Mouse (Mus musculus) Patski (cell line): ENCODE data around the gene Armc2. TPM values are rescaled to one million over a fixed set of nuclear protein-coding genes. Genes with fewer than 3 reads are reported as not detected.
"Not testable (repeated sequence)": the region's sequence is repeated elsewhere in the genome, so short reads cannot be mapped to it uniquely, and the experiment has no call there.

Source experiments
- ATAC-seq: fragments of 100-300 bp; one replicate; pipeline ENCODE4 v1.8.0; 2021
- CTCF ChIA-PET: fragments of 350-600 bp; sonication (Branson Sonifier 250); formaldehyde crosslinking; loops from one replicate; lab custom pipeline; 2022; ENCODE audit warnings: inconsistent platforms; lab: Charles Lee
- POLR2A ChIA-PET: fragments of 350-600 bp; sonication (Branson Sonifier 250); formaldehyde crosslinking; loops from one replicate; lab custom pipeline; 2022; ENCODE audit warnings: antibody characterized with exemption, inconsistent platforms; lab: Charles Lee
- DNase-seq: peaks from one replicate; pipeline ENCODE4 v3.0.0-alpha.2; 2011; ENCODE audit warnings: low read depth, low spot score
- H3K27me3 ChIP-seq: fragments of 371-371 bp; one replicate; pipeline ENCODE4 v1.5.1; 2021
- CTCF ChIP-seq: fragments of 100-300 bp; IDR thresholded peaks from one replicate; pipeline ENCODE4 v1.5.1; 2021
- in situ Hi-C: fragments of 300-500 bp; cut with MboI; formaldehyde crosslinking; loops from 3 replicates; pipeline ENCODE4 v1.11.1; 2018; ENCODE audit warnings: low pct_unique_long_range_greater_than_20kb, mixed read lengths
- polyA plus RNA-seq: library from polyadenylated mRNA; unstranded; gene quantifications from one replicate; pipeline ENCODE4 v1.2.3, GENCODE M21; 2021

Armc2 gene
- polyA plus RNA-seq, 1 experiment from 2014 or later, result 1.6 TPM

- no peak for DNase-seq
- no peak for ATAC-seq
- in situ Hi-C loops, result loop anchor here (10.0 kb wide), 1 partner anchor 284 kb away; no protein-coding TSS in a partner anchor
- no peak for TF ChIP-seq CTCF
- no peaks in the 10 kb centered on the region for H3K27me3 ChIP-seq
- CTCF ChIA-PET, result interaction anchor here (1.0 to 1.1 kb wide), 2 partner anchors 313 to 317 kb away, joined by 3 read pairs; no protein-coding TSS in a partner anchor
- POLR2A ChIA-PET, result interaction anchor here (0.6 kb wide), 2 partner anchors 51 to 194 kb away, joined by 3 read pairs; no protein-coding TSS in a partner anchor
Observed at GRCm38 (mm10) chr10:41978403-41979234, 39.6 kb downstream of the Armc2 start.

DNA sequence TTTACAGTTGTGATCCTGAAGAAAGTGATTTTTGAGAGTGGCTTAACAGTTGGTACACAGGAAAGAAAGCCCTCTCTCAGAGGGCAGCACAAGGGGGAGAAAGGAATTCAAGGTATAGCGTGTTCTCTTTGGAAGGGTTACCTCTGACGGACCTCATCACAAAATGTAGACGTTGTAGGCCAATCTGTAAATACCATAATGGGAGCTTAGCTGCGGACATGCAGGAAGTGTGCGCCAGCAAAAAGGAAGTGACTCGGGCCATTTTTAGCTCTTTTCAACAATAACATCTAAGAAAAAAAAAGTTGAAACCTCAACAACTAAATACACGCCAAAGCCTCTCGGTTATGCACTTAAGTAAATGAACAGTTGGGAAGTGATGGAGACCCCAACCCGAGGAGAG lies 45.6 kb downstream of the Armc2 start:
- CTCF ChIA-PET, result no interaction called here
- in situ Hi-C loops, result loop anchor here (10.0 kb wide), 1 partner anchor 278 kb away; no protein-coding TSS in a partner anchor
- no peak for TF ChIP-seq CTCF
- ATAC-seq (no peak), DNase-seq (no peak)
- H3K27me3 ChIP-seq, result no peaks in the 10 kb centered on the region
- POLR2A ChIA-PET, result interaction anchor here (0.6 kb wide), 1 partner anchor 81 kb away, joined by 3 read pairs; no protein-coding TSS in a partner anchor

- POLR2A ChIA-PET, result no interaction called here
- no peak for ATAC-seq
- CTCF ChIA-PET, result no interaction called here
Observed at GRCm38 (mm10) chr10:41967915-41968635, 50.2 kb downstream of the Armc2 start.

GRCm38 (mm10) chr10:41962725-41963124 lies 55.5 kb downstream of the Armc2 start:
- DNase-seq, result no peak
- no peaks in the 10 kb centered on the region for H3K27me3 ChIP-seq
- POLR2A ChIA-PET, result no interaction called here
- TF ChIP-seq CTCF, result no peak
- in situ Hi-C loops, result no loop called here
- no peak for ATAC-seq
- CTCF ChIA-PET, result interaction anchor here (2.0 kb wide), 1 partner anchor 132 kb away, joined by 6 read pairs; no protein-coding TSS in a partner anchor

More at GRCm38 (mm10) chr10:41967915-41968635, 50.2 kb downstream of the Armc2 start:
- no peak for TF ChIP-seq CTCF
- in situ Hi-C loops, result no loop called here
- no peaks in the 10 kb centered on the region for H3K27me3 ChIP-seq
- DNase-seq, result no peak

DNA sequence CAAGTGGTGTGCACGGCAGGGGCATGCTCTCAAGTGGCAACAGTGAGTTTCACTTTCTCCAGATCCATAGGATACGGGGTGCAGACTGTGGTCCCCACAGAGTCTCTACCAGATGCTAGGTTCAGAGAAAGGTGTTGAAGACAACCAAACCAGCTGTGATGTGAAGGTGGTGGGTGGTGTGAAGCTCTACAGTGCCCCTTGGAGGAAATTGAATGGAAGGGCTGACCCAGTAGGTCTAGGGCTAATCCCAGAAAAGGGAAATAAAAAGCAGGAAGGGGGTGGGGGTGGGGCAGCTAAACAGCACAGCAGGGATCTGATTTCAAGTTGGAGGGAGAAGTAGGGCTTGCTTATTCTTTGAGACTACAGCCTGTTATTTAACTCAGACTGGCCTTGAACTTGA lies 58.4 kb downstream of the Armc2 start:
- TF ChIP-seq CTCF, result no peak
- ATAC-seq, result no peak
- POLR2A ChIA-PET, result no interaction called here
- CTCF ChIA-PET, result interaction anchor here (0.8 to 1.9 kb wide), 5 partner anchors 12 to 270 kb away, joined by 3 to 4 read pairs (median 3); no protein-coding TSS in a partner anchor
- in situ Hi-C loops, result loop anchor here (5.0 kb wide), 1 partner anchor 128 kb away; no protein-coding TSS in a partner anchor
- no peaks in the 10 kb centered on the region for H3K27me3 ChIP-seq
- DNase-seq, result no peak

GRCm38 (mm10) chr10:41958677-41959274 lies 59.5 kb downstream of the Armc2 start:
- ATAC-seq (no peak), DNase-seq (no peak)
- TF ChIP-seq CTCF, result no peak
- in situ Hi-C loops, result loop anchor here (5.0 kb wide), 1 partner anchor 126 kb away; no protein-coding TSS in a partner anchor
- ChIA-PET POLR2A (no interaction called here), CTCF (interaction anchor here (0.8 to 1.9 kb wide), 6 partner anchors 10 to 269 kb away, joined by 3 to 4 read pairs (median 4); no protein-coding TSS in a partner anchor)
- no peaks in the 10 kb centered on the region for H3K27me3 ChIP-seq

DNA sequence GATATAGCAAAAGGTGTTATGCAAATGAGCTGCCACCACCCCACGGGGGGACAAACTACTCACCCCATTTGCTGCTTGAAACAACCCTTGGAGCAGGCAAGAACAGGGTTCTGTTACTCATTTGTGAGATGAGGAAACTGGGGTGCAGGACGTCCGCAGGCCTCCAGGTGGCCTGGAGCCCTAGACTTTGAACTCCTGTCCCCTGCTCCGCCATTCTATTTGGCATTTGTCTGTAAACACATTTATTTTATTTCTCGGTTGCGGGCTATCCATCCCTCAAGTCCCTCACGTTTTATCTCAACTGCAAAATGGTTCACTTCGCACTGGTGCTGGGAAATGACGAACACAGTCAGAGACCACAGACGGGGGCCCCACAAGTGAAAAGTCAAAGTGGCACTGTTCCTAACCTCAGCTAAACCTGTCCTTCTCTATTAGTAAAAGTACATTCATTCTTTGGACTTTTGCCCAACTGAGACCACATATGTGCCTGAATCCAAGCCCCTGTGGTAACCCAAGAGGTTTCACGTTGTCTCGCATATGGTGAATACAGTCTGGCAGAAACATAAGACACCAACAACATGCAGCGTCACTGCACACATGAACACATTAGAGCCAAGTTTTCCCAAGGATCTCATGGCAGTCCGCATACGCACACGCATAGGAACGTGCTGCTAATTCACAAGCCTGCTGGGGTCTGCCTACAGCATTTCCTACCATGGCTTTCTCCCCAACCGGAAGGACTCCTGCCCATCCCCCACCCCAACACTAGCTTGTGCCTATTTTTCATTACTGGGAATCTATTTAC lies 60.6 kb downstream of the Armc2 start:
- ChIA-PET POLR2A (no interaction called here), CTCF (interaction anchor here (1.3 kb wide), 1 partner anchor 9 kb away, joined by 4 read pairs; no protein-coding TSS in a partner anchor)
- ATAC-seq (no peak), DNase-seq (no peak)
- in situ Hi-C loops, result loop anchor here (5.0 kb wide), 1 partner anchor 125 kb away; no protein-coding TSS in a partner anchor
- H3K27me3 ChIP-seq, result no peaks in the 10 kb centered on the region
- TF ChIP-seq CTCF, result no peak

DNA sequence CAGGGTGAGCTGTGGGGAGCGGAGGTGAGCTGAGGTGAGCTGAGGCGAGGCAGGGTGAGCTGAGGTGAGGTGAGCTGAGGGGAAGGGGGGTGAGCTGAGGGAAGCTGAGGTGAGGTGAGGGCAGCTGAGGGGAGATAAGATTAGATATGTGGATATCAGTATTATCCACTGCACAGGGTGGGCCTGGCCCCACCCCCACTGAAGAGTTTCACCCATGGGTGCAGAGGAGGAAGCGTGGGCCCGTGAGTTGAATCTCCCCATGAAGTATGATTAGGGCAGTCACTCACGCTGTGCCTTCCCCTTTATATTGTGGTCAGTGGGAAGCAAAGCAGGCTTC lies 64.7 kb downstream of the Armc2 start:
- ChIA-PET POLR2A (no interaction called here), CTCF (no interaction called here)
- DNase-seq, result no peak
- ATAC-seq, result no peak
- no peak for TF ChIP-seq CTCF
- in situ Hi-C loops, result no loop called here
- H3K27me3 ChIP-seq, result no peaks in the 10 kb centered on the region

DNA sequence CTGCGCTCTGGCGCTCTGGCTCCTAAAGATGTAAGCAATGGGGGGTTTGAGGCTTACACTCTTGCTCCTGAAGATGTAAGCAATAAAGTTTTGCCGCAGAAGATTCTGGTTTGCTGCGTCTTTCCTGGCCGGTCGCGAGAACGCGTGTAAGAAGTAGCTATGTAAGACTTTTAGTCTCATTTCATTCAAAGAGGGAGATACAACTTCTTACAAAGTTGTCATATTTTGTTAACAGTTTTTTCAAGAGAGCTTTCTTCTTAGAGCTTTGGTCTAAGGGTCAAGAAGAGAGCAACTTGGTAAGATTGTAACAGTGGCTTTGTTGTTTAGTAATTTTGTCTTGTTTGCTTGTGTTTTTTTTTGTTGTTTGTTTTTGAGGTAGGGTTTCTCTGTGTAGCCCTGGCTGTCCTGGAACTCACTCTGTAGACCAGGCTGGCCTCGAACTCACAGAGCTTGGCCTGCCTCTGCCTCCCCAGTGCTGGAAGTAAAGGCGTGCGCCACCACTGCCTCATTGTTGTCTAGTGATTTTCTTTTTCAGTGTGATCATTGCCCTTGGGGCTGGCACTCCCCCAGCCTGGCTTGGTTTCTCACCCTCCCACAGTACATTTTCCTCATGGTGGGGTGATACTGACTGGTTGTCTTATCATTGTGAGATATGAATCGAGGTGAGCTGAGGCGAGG lies 65.3 kb downstream of the Armc2 start:
- H3K27me3 ChIP-seq, result no peaks in the 10 kb centered on the region
- ATAC-seq (no peak), DNase-seq (no peak)
- TF ChIP-seq CTCF, result no peak
- POLR2A ChIA-PET, result no interaction called here
- CTCF ChIA-PET, result interaction anchor here (2.7 kb wide), 1 partner anchor 11 kb away, joined by 8 read pairs; no protein-coding TSS in a partner anchor
- in situ Hi-C loops, result no loop called here

DNA sequence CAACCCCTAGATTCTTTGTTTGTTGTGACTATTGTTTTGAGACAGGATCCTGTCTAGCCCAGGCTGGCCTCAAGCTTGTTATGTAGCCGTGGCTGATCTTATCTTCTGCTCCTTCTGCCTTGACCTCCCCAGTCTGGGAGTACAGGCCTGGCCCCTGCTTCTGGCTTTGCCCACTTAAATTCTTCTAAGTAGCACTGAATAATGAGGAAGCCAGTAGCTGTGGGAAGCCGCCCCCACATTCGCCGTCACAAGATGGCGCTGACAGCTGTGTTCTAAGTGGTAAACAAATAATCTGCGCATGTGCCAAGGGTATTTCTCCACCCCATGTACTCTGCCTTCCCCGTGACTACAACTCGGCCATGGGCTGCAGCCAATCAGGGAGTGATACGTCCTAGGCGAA lies 65.9 kb downstream of the Armc2 start:
- DNase-seq, ATAC-seq, POLR2A ChIA-PET, in situ Hi-C loops, H3K27me3 ChIP-seq: not testable (repeated sequence)
- CTCF ChIA-PET, result interaction anchor here (2.7 kb wide), 1 partner anchor 11 kb away, joined by 8 read pairs; no protein-coding TSS in a partner anchor
